Mouse (Mus musculus): ENCODE measurements at regions not wholly inside any gene's neighbourhood (a gene's known extent, or its start where the extent isn't known, plus 50 kb on each side); places are given as distances from the start of the nearest gene placed in this dataset.

DNA sequence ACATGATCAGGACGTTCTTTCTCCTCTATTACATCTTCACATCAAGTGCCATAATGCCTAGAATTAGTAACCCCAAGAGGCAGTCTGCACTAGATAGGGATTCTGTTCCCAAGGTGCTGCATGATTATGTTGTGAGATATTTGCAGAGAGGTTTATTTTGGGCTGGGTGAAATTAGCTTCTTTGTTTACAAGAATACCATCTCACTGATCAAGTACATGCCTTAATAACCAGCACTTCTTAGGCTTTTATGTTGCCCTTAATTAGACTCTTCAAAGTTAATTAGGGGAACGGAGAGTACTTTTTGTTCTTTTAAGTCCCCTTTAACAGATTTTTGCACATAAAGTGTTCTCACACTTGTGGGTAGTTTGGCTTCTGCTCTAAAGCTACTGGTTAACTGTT lies 521.4 kb downstream of the Cetn3 start:
- Histone ChIP-seq H3K4me1 (peaks cover 23% of the 10 kb centered on the region), H3K36me3 (replicated peaks) (no peaks in the 10 kb centered on the region), H3K27me3 (ENCODE audit: poor library complexity, severe bottlenecking) (no peaks in the 10 kb centered on the region), H3K9me3 (no peaks in the 10 kb centered on the region), H3K4me3 (no peak overlapping the region), H3K27ac (peak overlapping the region; percentile 51; the same call in 1 of the 2 replicates)
- 38% methylated on average over 2 of the region's 2 CpGs for WGBS
- no peak for DNase-seq (ENCODE audit: extremely low spot score, low spot score)

DNA sequence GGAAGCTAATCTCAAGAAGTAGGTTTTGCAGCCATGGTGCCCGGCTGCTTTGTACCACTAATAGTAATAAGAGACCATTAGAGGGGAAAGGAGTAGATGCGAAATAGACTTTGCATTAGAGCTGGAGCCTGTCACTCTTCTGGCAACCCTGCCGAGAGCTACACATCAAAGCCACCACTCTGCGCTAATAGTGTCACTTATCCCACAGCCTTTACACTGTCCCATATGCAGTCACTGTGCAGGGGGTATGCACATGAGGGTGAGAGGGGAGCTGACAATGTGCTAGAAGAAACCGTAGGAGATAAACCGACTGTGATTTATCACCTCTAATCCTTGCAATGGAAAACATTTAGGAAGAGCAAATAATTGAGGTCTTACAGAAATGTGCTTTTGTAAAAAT lies 522.2 kb downstream of the Cetn3 start:
- no peak for DNase-seq (ENCODE audit: extremely low spot score, low spot score)
- 50% methylated on average over 6 of the region's 6 CpGs for WGBS
- H3K36me3 ChIP-seq (replicated peaks) = no peaks in the 10 kb centered on the region

DNA sequence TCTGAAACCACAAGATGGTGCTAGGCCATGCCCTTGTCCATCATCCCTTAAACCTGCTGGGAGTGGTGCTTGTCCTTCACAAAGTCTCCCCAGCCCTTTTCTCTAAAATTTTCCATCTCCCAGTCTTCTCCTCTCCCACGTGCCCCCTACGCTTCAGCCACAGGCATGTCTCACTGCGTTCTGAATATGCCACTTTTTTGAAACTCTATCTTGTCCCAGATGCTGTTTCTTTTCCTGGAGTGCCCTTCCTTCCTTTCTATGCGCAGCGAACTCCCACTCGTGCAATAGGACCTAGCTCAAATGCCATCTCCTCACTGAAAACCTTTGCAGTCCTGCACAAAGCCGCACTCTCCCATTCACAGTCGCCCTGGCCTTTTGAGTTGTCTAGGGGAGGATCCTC lies 525.5 kb downstream of the Cetn3 start:
- Histone ChIP-seq H3K27ac (no peak overlapping the region), H3K27me3 (ENCODE audit: poor library complexity, severe bottlenecking) (no peaks in the 10 kb centered on the region), H3K4me3 (no peak overlapping the region), H3K36me3 (replicated peaks) (no peaks in the 10 kb centered on the region), H3K4me1 (peaks cover 20% of the 10 kb centered on the region), H3K9me3 (no peaks in the 10 kb centered on the region)
- WGBS = 76% methylated on average over 8 of the region's 8 CpGs
- no peak for DNase-seq (ENCODE audit: extremely low spot score, low spot score)

More for the DNA sequence above, 522.2 kb downstream of the Cetn3 start:
- Histone ChIP-seq H3K4me1 (peaks cover 23% of the 10 kb centered on the region), H3K9me3 (no peaks in the 10 kb centered on the region), H3K27me3 (ENCODE audit: poor library complexity, severe bottlenecking) (no peaks in the 10 kb centered on the region), H3K4me3 (no peak overlapping the region), H3K27ac (no peak overlapping the region)

DNA sequence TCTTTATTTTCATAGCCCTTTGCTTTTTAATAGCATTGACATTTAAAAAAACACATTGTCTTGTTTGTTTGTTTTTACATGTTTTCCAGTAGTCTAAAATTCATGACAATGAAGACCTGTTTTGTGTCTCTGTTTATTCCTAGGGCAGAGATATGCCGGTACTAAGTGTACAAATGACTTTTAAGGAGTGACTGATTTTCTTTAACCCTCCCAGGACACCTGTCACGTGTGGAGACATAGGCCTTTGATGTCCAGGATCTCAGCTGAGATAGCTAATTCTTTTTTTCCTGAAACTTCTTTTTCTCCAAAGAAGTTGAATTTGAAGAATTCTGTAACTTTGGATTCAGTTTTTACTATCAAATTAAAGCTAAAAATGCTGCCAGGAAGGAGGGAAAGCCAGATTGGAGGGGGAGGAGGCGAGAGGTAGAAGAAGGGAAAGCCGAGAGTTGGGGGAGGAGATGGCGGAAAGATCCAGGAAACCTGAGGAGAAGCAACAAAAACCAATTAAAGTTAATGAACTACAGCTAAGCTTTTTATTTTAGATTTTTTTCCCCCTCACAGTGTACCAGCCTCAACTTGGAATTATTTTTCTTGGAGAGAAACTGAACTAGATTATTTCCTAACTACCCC lies 533.8 kb downstream of the Cetn3 start:
- Histone ChIP-seq H3K4me1 (no peaks in the 10 kb centered on the region), H3K9me3 (no peaks in the 10 kb centered on the region), H3K27me3 (ENCODE audit: poor library complexity, severe bottlenecking) (no peaks in the 10 kb centered on the region), H3K4me3 (no peak overlapping the region), H3K36me3 (replicated peaks) (no peaks in the 10 kb centered on the region), H3K27ac (no peak overlapping the region)
- WGBS = 80% methylated on average over 5 of the region's 5 CpGs
- no peak for DNase-seq (ENCODE audit: extremely low spot score, low spot score)

DNA sequence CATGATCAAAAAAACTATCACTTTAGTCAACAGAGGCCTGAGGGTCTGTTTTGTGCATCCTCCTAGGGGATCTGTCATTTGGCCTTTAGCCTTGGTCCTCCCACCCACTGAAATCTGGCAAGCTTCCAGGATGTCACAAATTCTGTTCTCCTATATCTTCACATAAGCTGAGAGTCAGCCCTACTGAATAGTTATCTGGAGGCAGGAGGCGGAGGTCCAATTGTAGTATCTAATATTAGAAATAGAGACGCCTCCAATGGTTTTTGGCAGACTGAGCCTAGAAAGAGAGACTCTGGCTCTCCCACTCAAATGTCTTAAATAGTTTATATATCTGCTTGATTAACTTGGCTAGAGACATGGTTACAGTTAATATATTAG lies 534.3 kb downstream of the Cetn3 start:
- H3K4me1 ChIP-seq = no peaks in the 10 kb centered on the region
- no peaks in the 10 kb centered on the region for H3K27me3 ChIP-seq (ENCODE audit: poor library complexity, severe bottlenecking)
- H3K36me3 ChIP-seq (replicated peaks) = no peaks in the 10 kb centered on the region
- 89% methylated on average over 2 of the region's 2 CpGs for WGBS
- no peak overlapping the region for H3K27ac ChIP-seq
- no peak overlapping the region for H3K4me3 ChIP-seq
- H3K9me3 ChIP-seq = no peaks in the 10 kb centered on the region
- DNase-seq (ENCODE audit: extremely low spot score, low spot score) = no peak

DNA sequence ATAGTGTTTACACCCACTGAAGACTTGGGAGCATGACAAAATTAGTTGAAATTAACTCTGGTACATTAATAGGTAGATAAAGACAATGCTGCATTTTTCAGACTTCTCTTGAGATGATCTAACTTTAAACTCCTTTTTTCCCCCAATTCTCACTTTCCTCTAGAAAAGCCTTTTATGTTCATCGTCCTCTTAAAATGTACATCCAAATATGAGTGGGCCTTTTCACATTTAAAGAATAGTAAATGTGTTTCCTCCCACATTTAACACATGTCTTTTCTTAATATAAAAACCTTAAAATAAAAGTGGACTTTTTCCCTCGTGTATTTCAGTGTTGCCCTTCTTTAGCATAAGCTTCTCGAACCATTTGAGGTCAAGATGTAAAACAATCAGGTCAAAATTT lies 535.5 kb downstream of the Cetn3 start:
- no peak overlapping the region for H3K27ac ChIP-seq
- H3K4me1 ChIP-seq = no peaks in the 10 kb centered on the region
- no peaks in the 10 kb centered on the region for H3K9me3 ChIP-seq
- WGBS = 83% methylated on average over 3 of the region's 3 CpGs
- H3K36me3 ChIP-seq (replicated peaks) = no peaks in the 10 kb centered on the region
- DNase-seq (ENCODE audit: extremely low spot score, low spot score) = no peak
- H3K27me3 ChIP-seq (ENCODE audit: poor library complexity, severe bottlenecking) = no peaks in the 10 kb centered on the region
- H3K4me3 ChIP-seq = no peak overlapping the region

DNA sequence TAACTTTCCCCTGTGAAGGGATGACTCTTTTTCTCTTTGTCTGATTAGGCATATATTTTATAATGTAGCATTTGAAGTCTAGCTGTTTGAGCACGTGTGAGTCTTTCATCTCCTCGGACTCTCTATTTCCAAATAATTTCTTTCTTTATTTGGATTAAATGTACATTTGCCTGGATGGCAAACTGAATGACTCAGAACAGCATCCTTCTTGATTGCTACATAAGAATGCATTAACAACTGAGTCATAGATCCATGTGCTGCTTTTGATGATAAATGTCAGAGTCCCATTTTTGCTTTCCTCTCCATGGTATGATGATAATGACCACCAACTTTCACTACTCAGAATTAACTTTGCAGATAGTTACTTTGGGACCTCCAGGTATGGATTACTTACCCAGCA lies 571.5 kb downstream of the Cetn3 start:
- WGBS = 93% methylated on average over 2 of the region's 2 CpGs
- H3K4me3 ChIP-seq = no peak overlapping the region
- H3K36me3 ChIP-seq (replicated peaks) = no peaks in the 10 kb centered on the region
- H3K27ac ChIP-seq = no peak overlapping the region
- H3K9me3 ChIP-seq = no peaks in the 10 kb centered on the region
- H3K4me1 ChIP-seq = 0 out of 2 replicates have a peak, but pooled peaks cover 4% of the 10 kb centered on the region
- no peak for DNase-seq (ENCODE audit: extremely low spot score, low spot score)
- no peaks in the 10 kb centered on the region for H3K27me3 ChIP-seq (ENCODE audit: poor library complexity, severe bottlenecking)

DNA sequence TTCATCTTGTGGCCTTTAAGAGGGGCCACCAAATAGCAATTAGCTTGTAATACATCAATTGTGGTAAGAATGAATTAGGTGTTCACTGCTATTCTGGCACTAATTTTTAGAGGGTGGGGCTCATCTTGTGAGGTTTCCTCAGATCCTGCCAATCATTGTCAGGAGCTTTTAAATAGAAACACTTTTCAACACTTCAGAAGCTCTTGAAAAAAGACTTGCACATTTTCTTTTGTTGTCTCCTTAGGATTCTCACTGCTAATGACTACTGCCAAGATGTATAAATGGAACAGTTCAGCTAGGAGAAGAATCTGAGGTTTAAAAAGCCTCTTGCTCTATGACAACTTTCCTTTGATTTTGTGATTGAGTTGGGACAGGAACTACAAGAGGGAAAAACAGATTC lies 572.4 kb downstream of the Cetn3 start:
- DNase-seq (ENCODE audit: extremely low spot score, low spot score) = no peak
- H3K9me3 ChIP-seq = no peaks in the 10 kb centered on the region
- H3K27ac ChIP-seq = no peak overlapping the region
- H3K36me3 ChIP-seq (replicated peaks) = no peaks in the 10 kb centered on the region
- 0 out of 2 replicates have a peak, but pooled peaks cover 4% of the 10 kb centered on the region for H3K4me1 ChIP-seq
- no peaks in the 10 kb centered on the region for H3K27me3 ChIP-seq (ENCODE audit: poor library complexity, severe bottlenecking)
- no peak overlapping the region for H3K4me3 ChIP-seq

DNA sequence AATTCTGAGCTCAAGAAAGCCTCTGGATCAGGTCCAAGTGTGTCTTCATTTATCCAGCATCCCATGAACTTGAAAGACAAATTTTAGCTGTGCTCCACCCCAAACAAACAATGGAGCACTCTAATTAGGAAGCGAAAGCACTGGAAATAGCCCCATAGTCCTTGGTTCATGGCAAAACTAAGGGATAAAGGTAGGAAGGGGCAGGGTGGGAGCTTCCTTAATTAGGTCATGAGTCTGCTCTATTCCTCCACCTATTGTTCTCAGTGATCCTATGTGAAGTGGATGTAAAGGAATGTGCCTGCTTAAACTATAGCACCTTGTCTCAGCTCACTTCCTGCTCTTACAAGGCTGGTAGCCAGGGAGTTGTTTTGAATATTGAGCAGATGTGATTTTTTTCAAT lies 576.6 kb downstream of the Cetn3 start:
- no peak for DNase-seq (ENCODE audit: extremely low spot score, low spot score)
- H3K36me3 ChIP-seq (replicated peaks) = no peaks in the 10 kb centered on the region
- 64% methylated on average over 1 of the region's 1 CpGs for WGBS
- no peak overlapping the region for H3K27ac ChIP-seq
- no peaks in the 10 kb centered on the region for H3K27me3 ChIP-seq (ENCODE audit: poor library complexity, severe bottlenecking)
- H3K9me3 ChIP-seq = no peaks in the 10 kb centered on the region
- no peak overlapping the region for H3K4me3 ChIP-seq
- peaks cover 16% of the 10 kb centered on the region; the same call in 1 of the 2 replicates for H3K4me1 ChIP-seq

DNA sequence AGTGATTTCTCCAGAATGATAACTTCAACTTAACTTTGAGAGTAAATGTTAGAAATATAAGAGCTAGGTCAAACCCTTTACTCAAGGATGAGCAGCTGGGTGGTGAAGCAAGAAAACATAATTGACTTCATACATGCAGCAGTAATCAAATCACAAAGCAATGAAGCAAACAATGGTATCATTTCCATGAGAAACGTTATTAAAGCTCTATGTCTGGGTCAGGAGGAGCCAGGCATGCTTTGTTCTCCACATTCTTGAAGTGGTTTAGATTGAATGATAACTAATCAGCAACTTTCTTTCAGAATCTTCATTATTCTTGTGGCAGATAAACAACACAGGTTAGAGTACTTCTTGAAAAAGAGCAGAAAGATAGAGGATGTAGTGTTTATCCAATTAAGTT lies 577.8 kb downstream of the Cetn3 start:
- Histone ChIP-seq H3K9me3 (no peaks in the 10 kb centered on the region), H3K36me3 (replicated peaks) (no peaks in the 10 kb centered on the region), H3K4me1 (peaks cover 12% of the 10 kb centered on the region; the same call in 1 of the 2 replicates), H3K4me3 (no peak overlapping the region), H3K27ac (no peak overlapping the region), H3K27me3 (ENCODE audit: poor library complexity, severe bottlenecking) (no peaks in the 10 kb centered on the region)
- 33% methylated on average over 1 of the region's 1 CpGs for WGBS
- no peak for DNase-seq (ENCODE audit: extremely low spot score, low spot score)

DNA sequence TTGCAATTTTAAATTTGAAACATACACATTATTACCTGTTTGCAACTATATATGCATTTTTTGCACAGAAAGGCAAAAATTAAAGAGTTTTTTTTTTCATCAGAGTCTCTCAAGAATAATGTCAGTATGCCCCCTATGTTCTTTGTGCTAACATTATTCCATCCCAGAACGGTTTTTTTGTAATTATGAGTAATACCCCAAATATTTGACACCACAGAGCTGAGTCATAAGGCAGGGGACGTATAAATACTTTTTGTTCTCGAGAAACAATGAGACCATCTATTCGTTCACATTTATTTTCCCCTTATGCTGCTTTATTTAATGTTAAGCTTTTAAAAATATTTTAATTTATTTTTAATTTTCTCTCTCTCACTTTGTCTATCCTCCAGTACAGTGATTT lies 578.5 kb downstream of the Cetn3 start:
- H3K9me3 ChIP-seq = no peaks in the 10 kb centered on the region
- DNase-seq (ENCODE audit: extremely low spot score, low spot score) = no peak
- no peak overlapping the region for H3K4me3 ChIP-seq
- 81% methylated on average over 4 of the region's 4 CpGs for WGBS
- no peak overlapping the region for H3K27ac ChIP-seq
- H3K36me3 ChIP-seq (replicated peaks) = no peaks in the 10 kb centered on the region
- peaks cover 12% of the 10 kb centered on the region; the same call in 1 of the 2 replicates for H3K4me1 ChIP-seq
- no peaks in the 10 kb centered on the region for H3K27me3 ChIP-seq (ENCODE audit: poor library complexity, severe bottlenecking)

DNA sequence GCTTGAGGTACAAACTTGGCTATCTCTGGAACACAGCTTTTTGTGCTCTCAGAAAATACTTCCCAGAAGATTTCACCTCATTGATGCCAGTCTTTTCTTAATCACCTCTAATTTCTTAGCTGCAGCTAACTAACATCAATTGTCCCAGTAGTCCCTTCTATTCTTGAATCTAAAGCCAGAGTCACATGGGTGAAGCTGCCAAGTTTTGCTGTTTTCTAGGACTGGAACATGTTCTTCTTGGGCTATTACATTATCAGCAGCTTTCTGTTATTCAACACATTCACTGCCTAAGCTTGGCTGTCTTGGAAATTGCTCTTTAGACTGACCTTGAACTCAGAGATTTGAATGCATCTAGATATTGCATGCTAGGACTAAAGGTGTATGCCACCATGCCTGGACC lies 583.9 kb downstream of the Cetn3 start:
- DNase-seq (ENCODE audit: extremely low spot score, low spot score) = no peak
- peaks cover 6% of the 10 kb centered on the region; the same call in 1 of the 2 replicates for H3K4me1 ChIP-seq
- no peaks in the 10 kb centered on the region for H3K9me3 ChIP-seq
- H3K27ac ChIP-seq = no peak overlapping the region
- no peaks in the 10 kb centered on the region for H3K36me3 ChIP-seq (replicated peaks)
- no peak overlapping the region for H3K4me3 ChIP-seq
- H3K27me3 ChIP-seq (ENCODE audit: poor library complexity, severe bottlenecking) = no peaks in the 10 kb centered on the region

DNA sequence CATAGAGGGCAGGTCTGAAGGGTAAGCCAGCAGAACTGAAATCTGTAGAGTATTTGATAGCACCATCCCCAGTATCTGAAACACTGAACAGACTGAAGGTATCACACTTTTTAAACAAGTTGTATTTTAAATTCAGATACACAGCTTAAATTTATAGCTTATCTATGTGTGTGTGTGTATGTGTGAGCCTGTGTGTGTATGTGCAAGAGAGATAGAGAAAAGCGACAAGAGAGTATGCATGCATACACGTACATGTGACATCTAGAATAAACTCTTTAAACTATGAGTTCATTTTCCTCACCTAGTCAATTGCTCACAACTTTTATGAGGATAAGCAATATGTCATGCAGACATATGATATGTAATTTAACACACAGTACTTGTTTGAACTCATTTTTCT lies 588.7 kb downstream of the Cetn3 start:
- Histone ChIP-seq H3K9me3 (no peaks in the 10 kb centered on the region), H3K4me1 (no peaks in the 10 kb centered on the region), H3K36me3 (replicated peaks) (no peaks in the 10 kb centered on the region), H3K27ac (no peak overlapping the region), H3K27me3 (ENCODE audit: poor library complexity, severe bottlenecking) (no peaks in the 10 kb centered on the region), H3K4me3 (no peak overlapping the region)
- 86% methylated on average over 2 of the region's 2 CpGs for WGBS
- DNase-seq (ENCODE audit: extremely low spot score, low spot score) = no peak

DNA sequence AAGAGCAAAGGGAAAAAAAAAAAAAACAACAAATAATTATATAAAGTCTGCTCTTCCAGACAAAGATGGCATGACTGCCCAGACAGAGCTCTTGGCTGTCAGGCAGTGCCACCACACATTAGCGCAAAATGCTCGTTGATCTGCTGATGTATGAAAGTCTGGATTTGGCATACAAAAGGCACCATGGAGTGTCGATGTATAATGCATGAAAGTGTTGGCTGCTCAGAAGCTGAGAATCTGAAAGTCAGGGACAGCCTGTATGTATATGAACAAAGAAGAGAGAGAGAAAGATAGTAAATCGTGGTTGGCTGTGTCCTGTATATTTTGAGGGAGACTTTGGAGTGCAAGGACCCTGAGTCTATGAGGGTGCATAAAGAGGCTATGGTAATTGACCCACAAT lies 589.7 kb downstream of the Cetn3 start:
- no peaks in the 10 kb centered on the region for H3K27me3 ChIP-seq (ENCODE audit: poor library complexity, severe bottlenecking)
- no peak for DNase-seq (ENCODE audit: extremely low spot score, low spot score)
- H3K4me3 ChIP-seq = no peak overlapping the region
- H3K9me3 ChIP-seq = no peaks in the 10 kb centered on the region
- no peak overlapping the region for H3K27ac ChIP-seq
- 90% methylated on average over 4 of the region's 4 CpGs for WGBS
- no peaks in the 10 kb centered on the region for H3K4me1 ChIP-seq
- H3K36me3 ChIP-seq (replicated peaks) = no peaks in the 10 kb centered on the region

All from forebrain, embryonic 10.5 days (tissue).